Mouse (Mus musculus): ENCODE data around the gene Dtnb. TPM values are rescaled to one million over a fixed set of nuclear protein-coding genes. Genes with fewer than 3 reads are reported as not detected.

Gene Dtnb
- polyA plus RNA-seq, 1 experiment: 10.0 TPM

DNA sequence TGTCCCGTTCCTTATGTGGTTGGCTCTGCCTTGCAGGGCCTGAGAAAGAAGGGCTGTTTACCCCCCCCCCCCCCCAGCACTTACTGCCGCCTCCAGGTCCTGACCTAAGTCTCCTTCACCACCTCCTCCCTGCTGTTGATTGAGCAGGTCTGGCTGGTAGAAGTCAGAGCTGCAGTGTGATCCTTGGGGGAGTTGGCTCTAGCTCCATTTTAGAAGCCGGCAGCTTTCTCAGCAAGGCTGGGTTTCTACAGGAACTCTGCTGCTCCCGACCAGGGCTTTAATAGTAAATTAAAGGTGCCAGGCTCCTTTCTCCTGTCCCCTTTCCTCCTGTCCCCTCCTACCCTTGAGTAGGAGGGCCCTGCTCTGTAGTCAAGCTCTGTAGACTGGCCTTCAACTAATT lies 238.3 kb downstream of the Dtnb start:
- no peak for TF ChIP-seq MYOG (IDR thresholded peaks at IDR 0.05; ENCODE audit: control insufficient read depth, extremely low read depth, insufficient read length)
- TF ChIP-seq MAX (IDR thresholded peaks at IDR 0.05): no peak
- TF ChIP-seq CTCF (IDR thresholded peaks at IDR 0.05; ENCODE audit: control insufficient read depth, insufficient read depth, insufficient read length): no peak
- TF ChIP-seq MYOD1 (IDR thresholded peaks at IDR 0.05; ENCODE audit: control insufficient read depth, insufficient read length, low read depth): no peak
- no peak for TF ChIP-seq USF1 (IDR thresholded peaks at IDR 0.05; ENCODE audit: low read depth)
- TF ChIP-seq FOSL1 (IDR thresholded peaks at IDR 0.05; ENCODE audit: insufficient read depth, low read length, poor library complexity, severe bottlenecking): no peak
- TF ChIP-seq CEBPB (IDR thresholded peaks at IDR 0.05; ENCODE audit: low read depth): no peak
- Histone ChIP-seq H3K79me3 (ENCODE audit: low read depth) (peaks cover 2% of the 10 kb centered on the region), H3K27me3 (ENCODE audit: control insufficient read depth, insufficient read depth, insufficient read length) (no peaks in the 10 kb centered on the region), H3ac (ENCODE audit: control insufficient read depth, insufficient read length, low read depth) (no peak overlapping the region), H3K4me3 (ENCODE audit: insufficient read depth, poor library complexity, severe bottlenecking) (no peak overlapping the region), H3K36me3 (ENCODE audit: control insufficient read depth, insufficient read depth) (no peaks in the 10 kb centered on the region), H3K79me2 (ENCODE audit: control insufficient read depth, insufficient read depth) (peaks cover 6% of the 10 kb centered on the region)

- Histone ChIP-seq H3K79me2 (ENCODE audit: control insufficient read depth, insufficient read depth) (peaks cover 6% of the 10 kb centered on the region), H3K4me3 (ENCODE audit: insufficient read depth, poor library complexity, severe bottlenecking) (no peak overlapping the region), H3K36me3 (ENCODE audit: control insufficient read depth, insufficient read depth) (no peaks in the 10 kb centered on the region), H3K27me3 (ENCODE audit: control insufficient read depth, insufficient read depth, insufficient read length) (no peaks in the 10 kb centered on the region), H3ac (ENCODE audit: control insufficient read depth, insufficient read length, low read depth) (no peak overlapping the region), H3K79me3 (ENCODE audit: low read depth) (peaks cover 2% of the 10 kb centered on the region)
- TF ChIP-seq FOSL1 (IDR thresholded peaks at IDR 0.05; ENCODE audit: insufficient read depth, low read length, poor library complexity, severe bottlenecking) (no peak), CEBPB (IDR thresholded peaks at IDR 0.05; ENCODE audit: low read depth) (no peak), MYOG (IDR thresholded peaks at IDR 0.05; ENCODE audit: control insufficient read depth, extremely low read depth, insufficient read length) (no peak), USF1 (IDR thresholded peaks at IDR 0.05; ENCODE audit: low read depth) (no peak), MAX (IDR thresholded peaks at IDR 0.05) (no peak), CTCF (IDR thresholded peaks at IDR 0.05; ENCODE audit: control insufficient read depth, insufficient read depth, insufficient read length) (no peak), MYOD1 (IDR thresholded peaks at IDR 0.05; ENCODE audit: control insufficient read depth, insufficient read length, low read depth) (no peak)
Measured at GRCm38 (mm10) chr12:3811596-3811995, 239.4 kb downstream of the Dtnb start.

- Histone ChIP-seq H3K4me3 (ENCODE audit: insufficient read depth, poor library complexity, severe bottlenecking) (no peak overlapping the region), H3K27me3 (ENCODE audit: control insufficient read depth, insufficient read depth, insufficient read length) (no peaks in the 10 kb centered on the region), H3K36me3 (ENCODE audit: control insufficient read depth, insufficient read depth) (no peaks in the 10 kb centered on the region), H3K79me2 (ENCODE audit: control insufficient read depth, insufficient read depth) (peaks cover 6% of the 10 kb centered on the region), H3ac (ENCODE audit: control insufficient read depth, insufficient read length, low read depth) (no peak overlapping the region), H3K79me3 (ENCODE audit: low read depth) (peaks cover 2% of the 10 kb centered on the region)
- TF ChIP-seq MAX (IDR thresholded peaks at IDR 0.05) (no peak), MYOG (IDR thresholded peaks at IDR 0.05; ENCODE audit: control insufficient read depth, extremely low read depth, insufficient read length) (no peak), MYOD1 (IDR thresholded peaks at IDR 0.05; ENCODE audit: control insufficient read depth, insufficient read length, low read depth) (no peak)
Measured at GRCm38 (mm10) chr12:3812251-3812650, 240.1 kb downstream of the Dtnb start.

DNA sequence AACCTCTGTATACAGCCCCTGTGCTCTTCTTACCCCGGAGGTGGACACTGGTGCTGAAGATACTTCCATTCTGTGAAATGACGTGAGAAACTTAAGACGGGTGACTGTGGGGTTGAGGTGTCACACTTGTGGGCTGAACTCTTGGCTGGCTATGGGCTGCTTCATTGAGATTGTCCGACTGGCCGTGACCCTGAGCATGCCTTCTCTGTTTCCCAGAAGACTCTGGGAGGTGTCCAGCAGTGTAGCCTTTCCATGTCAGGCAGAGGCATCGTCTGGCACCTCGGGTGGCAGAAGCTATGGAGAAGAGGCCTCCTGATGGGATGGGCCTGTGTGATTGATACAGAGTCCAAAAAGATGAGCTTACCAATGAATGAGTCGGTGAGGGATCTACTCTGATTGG lies 241.0 kb downstream of the Dtnb start:
- Histone ChIP-seq H3ac (ENCODE audit: control insufficient read depth, insufficient read length, low read depth) (no peak overlapping the region), H3K27me3 (ENCODE audit: control insufficient read depth, insufficient read depth, insufficient read length) (no peaks in the 10 kb centered on the region), H3K79me2 (ENCODE audit: control insufficient read depth, insufficient read depth) (peaks cover 6% of the 10 kb centered on the region), H3K36me3 (ENCODE audit: control insufficient read depth, insufficient read depth) (no peaks in the 10 kb centered on the region), H3K4me3 (ENCODE audit: insufficient read depth, poor library complexity, severe bottlenecking) (no peak overlapping the region), H3K79me3 (ENCODE audit: low read depth) (peaks cover 2% of the 10 kb centered on the region)
- no peak for TF ChIP-seq MYOD1 (IDR thresholded peaks at IDR 0.05; ENCODE audit: control insufficient read depth, insufficient read length, low read depth)
- TF ChIP-seq CEBPB (IDR thresholded peaks at IDR 0.05; ENCODE audit: low read depth): no peak
- TF ChIP-seq MAX (IDR thresholded peaks at IDR 0.05): no peak
- no peak for TF ChIP-seq CTCF (IDR thresholded peaks at IDR 0.05; ENCODE audit: control insufficient read depth, insufficient read depth, insufficient read length)
- TF ChIP-seq MYOG (IDR thresholded peaks at IDR 0.05; ENCODE audit: control insufficient read depth, extremely low read depth, insufficient read length): no peak
- no peak for TF ChIP-seq FOSL1 (IDR thresholded peaks at IDR 0.05; ENCODE audit: insufficient read depth, low read length, poor library complexity, severe bottlenecking)
- TF ChIP-seq USF1 (IDR thresholded peaks at IDR 0.05; ENCODE audit: low read depth): no peak

DNA sequence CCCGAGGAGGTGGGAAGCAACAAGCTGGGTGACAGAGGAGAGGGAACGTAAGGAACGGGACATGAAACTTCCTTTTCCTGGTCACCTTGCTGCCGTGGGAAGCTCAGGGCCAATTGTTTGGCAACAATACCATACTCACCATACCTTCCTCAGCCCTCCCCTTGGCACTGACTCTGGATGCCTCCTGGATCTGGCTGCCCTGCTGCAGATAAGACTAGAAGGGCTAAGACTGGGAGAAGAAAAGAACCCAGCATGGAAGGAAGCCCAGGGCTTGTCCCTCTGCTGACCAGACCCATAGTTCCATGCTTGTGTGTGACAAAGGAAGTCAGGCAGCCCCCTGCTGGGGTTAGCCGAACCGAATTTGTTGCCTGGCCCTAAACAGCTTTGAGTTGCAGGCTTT lies 243.2 kb downstream of the Dtnb start:
- Histone ChIP-seq H3K27me3 (ENCODE audit: control insufficient read depth, insufficient read depth, insufficient read length) (no peaks in the 10 kb centered on the region), H3K79me2 (ENCODE audit: control insufficient read depth, insufficient read depth) (no peaks in the 10 kb centered on the region), H3K4me3 (ENCODE audit: insufficient read depth, poor library complexity, severe bottlenecking) (no peak overlapping the region), H3K79me3 (ENCODE audit: low read depth) (peaks cover 2% of the 10 kb centered on the region), H3K36me3 (ENCODE audit: control insufficient read depth, insufficient read depth) (no peaks in the 10 kb centered on the region), H3ac (ENCODE audit: control insufficient read depth, insufficient read length, low read depth) (no peak overlapping the region)
- TF ChIP-seq MYOG (IDR thresholded peaks at IDR 0.05; ENCODE audit: control insufficient read depth, extremely low read depth, insufficient read length) (no peak), FOSL1 (IDR thresholded peaks at IDR 0.05; ENCODE audit: insufficient read depth, low read length, poor library complexity, severe bottlenecking) (no peak), CTCF (IDR thresholded peaks at IDR 0.05; ENCODE audit: control insufficient read depth, insufficient read depth, insufficient read length) (no peak), USF1 (IDR thresholded peaks at IDR 0.05; ENCODE audit: low read depth) (no peak), MYOD1 (IDR thresholded peaks at IDR 0.05; ENCODE audit: control insufficient read depth, insufficient read length, low read depth) (no peak), CEBPB (IDR thresholded peaks at IDR 0.05; ENCODE audit: low read depth) (no peak), MAX (IDR thresholded peaks at IDR 0.05) (no peak)

DNA sequence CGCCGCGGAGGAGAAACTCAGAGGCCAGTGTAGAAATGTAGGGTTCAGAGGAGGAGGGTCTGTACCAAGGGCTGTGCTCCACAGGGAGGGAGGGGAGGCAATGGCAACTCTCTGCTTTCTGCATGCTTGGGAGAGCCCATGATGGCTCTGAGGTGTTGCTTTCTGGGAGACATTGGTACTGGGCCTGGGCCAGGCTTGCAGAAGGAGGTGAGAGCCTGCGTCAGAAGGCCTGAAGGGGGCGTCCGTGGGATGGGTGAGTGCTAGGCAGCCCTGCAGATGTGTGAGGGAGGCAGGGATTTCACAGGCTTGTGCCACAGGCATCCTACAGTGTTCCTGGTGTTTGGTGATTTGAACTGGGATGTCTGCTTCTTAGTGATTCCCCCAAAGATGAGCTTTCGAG lies 244.9 kb downstream of the Dtnb start:
- Histone ChIP-seq H3K27me3 (ENCODE audit: control insufficient read depth, insufficient read depth, insufficient read length) (no peaks in the 10 kb centered on the region), H3K4me3 (ENCODE audit: insufficient read depth, poor library complexity, severe bottlenecking) (no peak overlapping the region), H3ac (ENCODE audit: control insufficient read depth, insufficient read length, low read depth) (no peak overlapping the region), H3K79me3 (ENCODE audit: low read depth) (no peaks in the 10 kb centered on the region), H3K79me2 (ENCODE audit: control insufficient read depth, insufficient read depth) (peaks cover 4% of the 10 kb centered on the region), H3K36me3 (ENCODE audit: control insufficient read depth, insufficient read depth) (no peaks in the 10 kb centered on the region)
- TF ChIP-seq MYOG (IDR thresholded peaks at IDR 0.05; ENCODE audit: control insufficient read depth, extremely low read depth, insufficient read length) (no peak), CTCF (IDR thresholded peaks at IDR 0.05; ENCODE audit: control insufficient read depth, insufficient read depth, insufficient read length) (peak; percentile 1)

Measured in C2C12 (cell line).